Mouse (Mus musculus): ENCODE measurements around the gene Baiap2l1.

- TF ChIP-seq POLR2A (IDR thresholded peaks at IDR 0.05; ENCODE audit: insufficient read length, low read depth) (peak; percentile 20), E2F4 (IDR thresholded peaks at IDR 0.05; ENCODE audit: insufficient read depth) (no peak), MAX (IDR thresholded peaks at IDR 0.05; ENCODE audit: low read depth) (no peak), TCF3 (IDR thresholded peaks at IDR 0.05; ENCODE audit: insufficient read length, low read depth) (no peak), POLR2AphosphoS2 (IDR thresholded peaks at IDR 0.05; ENCODE audit: insufficient read length, low read depth) (peak; percentile 28), USF1 (IDR thresholded peaks at IDR 0.05; ENCODE audit: low read depth) (no peak), REST (IDR thresholded peaks at IDR 0.05; ENCODE audit: insufficient read depth, insufficient read length) (no peak), MYOG (IDR thresholded peaks at IDR 0.05; ENCODE audit: control insufficient read depth in 1 of 3, insufficient read depth in 1 of 3, insufficient read length in 2 of 3, low read depth in 2 of 3) (no peak), MYOD1 (IDR thresholded peaks at IDR 0.05; ENCODE audit: control insufficient read depth in 1 of 3, insufficient read length in 2 of 3, low read depth in 2 of 3) (no peak), CEBPB (IDR thresholded peaks at IDR 0.05; ENCODE audit: insufficient read depth, poor library complexity, severe bottlenecking) (no peak)
Measured at GRCm38 (mm10) chr5:144269926-144270325, 88.0 kb downstream of the Baiap2l1 start.

Data from myocyte (in vitro differentiated cells).